Mouse (Mus musculus): ENCODE measurements around the gene Atp11a.

- TF ChIP-seq CTCF (IDR thresholded peaks at IDR 0.05; ENCODE audit: extremely low read depth, insufficient read depth, low read length) (no peak), POLR2A (IDR thresholded peaks at IDR 0.05; ENCODE audit: extremely low read depth, insufficient read depth, low read length) (no peak)
These were observed 72.6 kb downstream of the Atp11a start for GRCm38 (mm10) chr8:12829381-12829780.

Measured in cortical plate, adult 2 months (tissue).